Mouse (Mus musculus): ENCODE measurements around the gene Ccl22. TPM values are rescaled to one million over a fixed set of nuclear protein-coding genes. Genes with fewer than 3 reads are reported as not detected.

Ccl22 gene
- total and polyA plus RNA-seq, 2 experiments, result 0.28 to 0.32 TPM

GRCm38 (mm10) chr8:94716841-94717240 lies 28.5 kb upstream of the Ccl22 start:
- Histone ChIP-seq H3K9ac (ENCODE audit: low read depth, low read length) (no peak overlapping the region), H3K27me3 (ENCODE audit: control insufficient read depth, insufficient read depth, low read length) (no peaks in the 10 kb centered on the region), H3K27ac (replicated peaks; ENCODE audit: insufficient read depth, low read depth, low read length) (no peak overlapping the region), H3K4me1 (ENCODE audit: control insufficient read depth, insufficient read depth, low read length) (no peaks in the 10 kb centered on the region), H3K79me2 (ENCODE audit: control insufficient read depth, insufficient read depth, low read length) (no peaks in the 10 kb centered on the region), H3K36me3 (ENCODE audit: control insufficient read depth, insufficient read depth, low read length) (no peaks in the 10 kb centered on the region), H3K4me3 (ENCODE audit: insufficient read depth, low read depth, low read length) (no peak overlapping the region)
- WGBS, result 84% methylated on average over 1 of the region's 1 CpGs
- DNase-seq (ENCODE audit: extremely low read depth, low read depth, low spot score), result no peak
- no peak for TF ChIP-seq POLR2A (IDR thresholded peaks at IDR 0.05; ENCODE audit: extremely low read depth, insufficient read depth, low read length)
- TF ChIP-seq CTCF (IDR thresholded peaks at IDR 0.05; ENCODE audit: low read depth, low read length), result no peak

- no peaks in the 10 kb centered on the region for H3K27me3 ChIP-seq (ENCODE audit: control insufficient read depth, insufficient read depth, low read length)
- H3K9ac ChIP-seq (ENCODE audit: low read depth, low read length), result no peak overlapping the region
- no peaks in the 10 kb centered on the region for H3K79me2 ChIP-seq (ENCODE audit: control insufficient read depth, insufficient read depth, low read length)
- TF ChIP-seq CTCF (IDR thresholded peaks at IDR 0.05; ENCODE audit: low read depth, low read length) (no peak), POLR2A (IDR thresholded peaks at IDR 0.05; ENCODE audit: extremely low read depth, insufficient read depth, low read length) (no peak)
- DNase-seq (ENCODE audit: extremely low read depth, low read depth, low spot score), result no peak
- no peak overlapping the region for H3K4me3 ChIP-seq (ENCODE audit: insufficient read depth, low read depth, low read length)
- 84% methylated on average over 5 of the region's 5 CpGs for WGBS
- H3K27ac ChIP-seq (replicated peaks; ENCODE audit: insufficient read depth, low read depth, low read length), result no peak overlapping the region
- no peaks in the 10 kb centered on the region for H3K36me3 ChIP-seq (ENCODE audit: control insufficient read depth, insufficient read depth, low read length)
- H3K4me1 ChIP-seq (ENCODE audit: control insufficient read depth, insufficient read depth, low read length), result no peaks in the 10 kb centered on the region
These were observed 19.4 kb upstream of the Ccl22 start for GRCm38 (mm10) chr8:94725998-94726397.

- no peaks in the 10 kb centered on the region for H3K27me3 ChIP-seq (ENCODE audit: control insufficient read depth, insufficient read depth, low read length)
- H3K4me3 ChIP-seq (ENCODE audit: insufficient read depth, low read depth, low read length), result no peak overlapping the region
- no peak for DNase-seq (ENCODE audit: extremely low read depth, low read depth, low spot score)
- H3K79me2 ChIP-seq (ENCODE audit: control insufficient read depth, insufficient read depth, low read length), result no peaks in the 10 kb centered on the region
- TF ChIP-seq CTCF (IDR thresholded peaks at IDR 0.05; ENCODE audit: low read depth, low read length), result no peak
- H3K4me1 ChIP-seq (ENCODE audit: control insufficient read depth, insufficient read depth, low read length), result no peaks in the 10 kb centered on the region
- 84% methylated on average over 4 of the region's 4 CpGs for WGBS
- H3K36me3 ChIP-seq (ENCODE audit: control insufficient read depth, insufficient read depth, low read length), result no peaks in the 10 kb centered on the region
- H3K9ac ChIP-seq (ENCODE audit: low read depth, low read length), result no peak overlapping the region
- H3K27ac ChIP-seq (replicated peaks; ENCODE audit: insufficient read depth, low read depth, low read length), result no peak overlapping the region
These were observed 16.1 kb upstream of the Ccl22 start for GRCm38 (mm10) chr8:94729301-94729700.

- Histone ChIP-seq H3K9ac (ENCODE audit: low read depth, low read length) (no peak overlapping the region), H3K36me3 (ENCODE audit: control insufficient read depth, insufficient read depth, low read length) (no peaks in the 10 kb centered on the region), H3K27me3 (ENCODE audit: control insufficient read depth, insufficient read depth, low read length) (no peaks in the 10 kb centered on the region), H3K79me2 (ENCODE audit: control insufficient read depth, insufficient read depth, low read length) (no peaks in the 10 kb centered on the region), H3K27ac (replicated peaks; ENCODE audit: insufficient read depth, low read depth, low read length) (no peak overlapping the region), H3K4me1 (ENCODE audit: control insufficient read depth, insufficient read depth, low read length) (peaks cover 3% of the 10 kb centered on the region; the same call in 1 of the 2 replicates), H3K4me3 (ENCODE audit: insufficient read depth, low read depth, low read length) (no peak overlapping the region)
- 84% methylated on average over 5 of the region's 5 CpGs for WGBS
- no peak for DNase-seq (ENCODE audit: extremely low read depth, low read depth, low spot score)
- TF ChIP-seq POLR2A (IDR thresholded peaks at IDR 0.05; ENCODE audit: extremely low read depth, insufficient read depth, low read length) (no peak), CTCF (IDR thresholded peaks at IDR 0.05; ENCODE audit: low read depth, low read length) (no peak)
These were observed 11.4 kb upstream of the Ccl22 start for GRCm38 (mm10) chr8:94733821-94734465.

GRCm38 (mm10) chr8:94734735-94735350 lies 10.5 kb upstream of the Ccl22 start:
- H3K4me3 ChIP-seq (ENCODE audit: insufficient read depth, low read depth, low read length), result no peak overlapping the region
- 89% methylated on average over 7 of the region's 7 CpGs for WGBS
- H3K27ac ChIP-seq (replicated peaks; ENCODE audit: insufficient read depth, low read depth, low read length), result no peak overlapping the region
- DNase-seq (ENCODE audit: extremely low read depth, low read depth, low spot score), result no peak
- H3K36me3 ChIP-seq (ENCODE audit: control insufficient read depth, insufficient read depth, low read length), result no peaks in the 10 kb centered on the region
- H3K9ac ChIP-seq (ENCODE audit: low read depth, low read length), result no peak overlapping the region
- H3K27me3 ChIP-seq (ENCODE audit: control insufficient read depth, insufficient read depth, low read length), result no peaks in the 10 kb centered on the region
- no peaks in the 10 kb centered on the region for H3K79me2 ChIP-seq (ENCODE audit: control insufficient read depth, insufficient read depth, low read length)
- TF ChIP-seq POLR2A (IDR thresholded peaks at IDR 0.05; ENCODE audit: extremely low read depth, insufficient read depth, low read length), result no peak
- no peak for TF ChIP-seq CTCF (IDR thresholded peaks at IDR 0.05; ENCODE audit: low read depth, low read length)
- peaks cover 3% of the 10 kb centered on the region; the same call in 1 of the 2 replicates for H3K4me1 ChIP-seq (ENCODE audit: control insufficient read depth, insufficient read depth, low read length)

GRCm38 (mm10) chr8:94735426-94736094 lies 9.8 kb upstream of the Ccl22 start:
- no peak for DNase-seq (ENCODE audit: extremely low read depth, low read depth, low spot score)
- H3K36me3 ChIP-seq (ENCODE audit: control insufficient read depth, insufficient read depth, low read length), result no peaks in the 10 kb centered on the region
- H3K9ac ChIP-seq (ENCODE audit: low read depth, low read length), result no peak overlapping the region
- H3K79me2 ChIP-seq (ENCODE audit: control insufficient read depth, insufficient read depth, low read length), result no peaks in the 10 kb centered on the region
- no peak overlapping the region for H3K27ac ChIP-seq (replicated peaks; ENCODE audit: insufficient read depth, low read depth, low read length)
- peaks cover 3% of the 10 kb centered on the region; the same call in 1 of the 2 replicates for H3K4me1 ChIP-seq (ENCODE audit: control insufficient read depth, insufficient read depth, low read length)
- no peak overlapping the region for H3K4me3 ChIP-seq (ENCODE audit: insufficient read depth, low read depth, low read length)
- H3K27me3 ChIP-seq (ENCODE audit: control insufficient read depth, insufficient read depth, low read length), result no peaks in the 10 kb centered on the region
- no peak for TF ChIP-seq POLR2A (IDR thresholded peaks at IDR 0.05; ENCODE audit: extremely low read depth, insufficient read depth, low read length)
- no peak for TF ChIP-seq CTCF (IDR thresholded peaks at IDR 0.05; ENCODE audit: low read depth, low read length)
- 50% methylated on average over 5 of the region's 5 CpGs for WGBS

All from liver, adult 2 months (tissue).